Mouse (Mus musculus): ENCODE data around the gene Clmp.

Gene Clmp

DNA sequence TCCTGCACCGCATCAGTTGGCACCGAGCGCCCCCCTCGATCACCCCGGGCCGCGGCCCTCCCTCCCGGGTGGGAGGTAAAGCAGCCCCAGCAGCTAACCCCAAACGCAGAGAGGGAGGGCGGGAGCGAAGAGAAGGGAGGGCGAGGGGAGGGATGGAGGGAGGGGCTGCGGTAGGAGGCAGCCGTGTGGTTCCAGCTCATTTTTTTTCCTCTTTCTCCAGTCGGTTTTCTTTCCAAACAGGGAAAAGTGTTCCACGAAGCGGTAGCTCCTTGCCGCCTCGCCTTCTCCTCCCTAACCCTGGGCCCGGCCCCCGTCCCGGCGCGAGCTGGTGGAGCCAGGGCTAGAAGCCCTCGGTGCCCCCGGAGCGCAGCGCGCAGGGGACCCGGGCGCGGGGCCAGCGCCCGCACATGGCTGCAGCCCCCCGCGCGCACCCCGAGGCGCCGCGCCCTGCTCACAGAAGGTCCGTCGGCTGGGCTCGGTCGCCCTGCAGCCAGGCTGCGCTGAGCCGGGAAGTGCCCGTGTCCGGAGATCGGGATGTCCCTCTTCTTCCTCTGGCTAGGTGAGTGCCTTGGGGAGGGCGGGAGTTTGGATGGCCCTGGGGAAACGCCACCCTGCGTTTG is at the start of gene Clmp:
Gene Clmp (plus strand): TSS at position 162 of the 620 bp plus-strand sequence.
- POLR2A ChIA-PET: interaction anchor here (0.6 to 2.7 kb wide), 33 partner anchors 9 to 446 kb away, joined by 3 to 18 read pairs (median 4); partner anchors contain the start of gene Hspa8 (in 1 of the 4)
- CTCF ChIA-PET: interaction anchor here in 3 of 4 experiments (0.5 to 1.4 kb wide), 7 partner anchors 50 to 500 kb away, joined by 3 to 9 read pairs (median 4); no protein-coding TSS in a partner anchor

DNA sequence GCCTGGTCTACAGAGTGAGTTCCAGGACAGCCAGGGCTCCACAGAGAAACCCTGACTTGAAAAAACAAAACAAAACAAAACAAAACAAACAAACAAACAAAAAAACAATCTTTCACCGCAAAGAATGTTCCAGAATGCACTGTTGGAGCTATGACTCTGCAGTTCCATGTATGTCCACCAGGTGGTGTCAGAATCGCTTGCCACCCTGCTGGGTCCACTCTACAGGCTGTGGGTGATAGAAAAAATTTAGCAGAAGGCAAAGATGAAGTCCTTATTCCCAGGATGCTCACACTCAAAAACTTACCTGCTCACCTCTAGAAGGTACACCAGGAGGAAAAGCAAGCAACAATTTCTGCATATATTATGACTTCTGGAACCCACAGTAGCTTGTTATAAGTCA is 49.7 kb upstream of the Clmp start:
- ChIA-PET CTCF (interaction anchor here (0.5 to 6.1 kb wide), 37 partner anchors 8 to 300 kb away, joined by 3 to 58 read pairs (median 4); partner anchors contain the start of gene Clmp (in 2 of the 4)), POLR2A (interaction anchor here in 3 of 4 experiments (0.7 to 16.8 kb wide), 32 partner anchors 8 to 305 kb away, joined by 3 to 146 read pairs (median 4); partner anchors contain the start of genes Clmp (in 1 of the 3) and Hspa8 (in 1 of the 3))

DNA sequence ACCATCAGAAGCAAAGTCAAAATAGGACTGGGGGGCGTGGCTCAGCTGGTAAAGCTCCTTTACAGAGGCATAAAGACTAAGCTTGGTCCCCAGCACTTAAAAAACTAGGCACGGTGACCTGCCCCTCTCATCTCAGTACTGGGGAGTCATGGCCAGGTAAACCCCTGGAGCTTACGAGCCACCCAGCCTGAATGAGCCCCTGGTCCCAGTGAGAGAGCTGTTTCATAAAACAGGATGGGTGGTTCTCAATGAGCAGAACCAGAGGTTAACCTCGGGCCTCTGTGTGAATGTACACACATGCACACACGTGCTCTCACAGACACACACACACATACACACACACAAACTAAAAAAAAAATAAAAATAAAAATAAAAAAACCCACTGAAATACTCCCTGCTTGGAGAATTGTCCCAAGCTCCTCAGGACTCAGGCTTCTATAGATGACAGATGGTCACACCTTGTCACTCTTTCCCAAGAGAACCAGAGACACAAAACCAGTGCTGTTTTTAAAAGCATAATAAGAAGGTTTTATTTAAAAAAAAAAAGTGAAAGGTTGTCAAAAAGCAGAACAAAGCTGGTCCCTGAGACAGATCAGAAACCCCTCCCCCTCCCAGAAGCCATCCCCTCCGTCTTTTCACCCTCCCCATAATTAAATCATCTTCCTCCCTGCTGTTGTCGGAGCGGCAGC is 47.9 kb upstream of the Clmp start:
- CTCF ChIA-PET: interaction anchor here (0.5 to 6.1 kb wide), 11 partner anchors 10 to 146 kb away, joined by 3 to 58 read pairs (median 8); no protein-coding TSS in a partner anchor

DNA sequence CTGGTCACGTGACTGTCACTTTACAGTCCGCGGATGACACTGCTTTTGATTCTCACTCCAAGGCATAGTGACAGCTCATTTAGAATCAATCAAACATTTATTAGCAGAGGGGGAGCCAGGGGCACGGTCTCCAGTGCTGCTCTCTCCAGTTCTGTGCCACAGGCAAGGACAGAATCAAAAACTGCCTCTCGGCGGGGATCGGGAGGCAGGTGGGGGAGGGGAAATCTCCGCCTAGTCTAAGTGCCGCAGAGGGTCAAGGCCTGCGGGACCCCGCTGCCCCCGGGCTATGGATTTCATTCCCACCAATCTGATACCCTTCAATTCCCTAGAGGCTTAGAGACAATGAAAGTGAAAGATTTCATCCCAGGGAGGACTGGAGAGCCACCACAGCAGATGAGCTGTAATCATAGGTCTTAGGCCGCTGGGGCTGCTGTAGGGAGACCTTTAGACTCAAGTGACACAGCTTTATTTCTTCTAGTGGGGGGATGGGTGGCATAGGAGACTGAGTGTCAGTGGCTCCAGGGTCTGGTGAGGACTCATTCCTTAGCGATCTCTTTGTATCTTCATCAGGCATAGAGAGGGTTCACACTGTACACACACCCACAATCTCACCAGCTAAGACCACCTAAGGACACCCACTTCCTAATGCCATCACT is 47.2 kb upstream of the Clmp start:
- CTCF ChIA-PET: interaction anchor here (0.5 to 6.1 kb wide), 9 partner anchors 10 to 146 kb away, joined by 3 to 58 read pairs (median 8); no protein-coding TSS in a partner anchor
- POLR2A ChIA-PET: interaction anchor here in 3 of 4 experiments (0.6 to 16.8 kb wide), 37 partner anchors 9 to 630 kb away, joined by 3 to 146 read pairs (median 4); partner anchors contain the start of genes Clmp (in 2 of the 3) and Hspa8 (in 2 of the 3)

More for the DNA sequence above, 47.9 kb upstream of the Clmp start:
- POLR2A ChIA-PET: interaction anchor here in 3 of 4 experiments (0.6 to 16.8 kb wide), 38 partner anchors 8 to 631 kb away, joined by 3 to 146 read pairs (median 4); partner anchors contain the start of genes Clmp (in 2 of the 3) and Hspa8 (in 2 of the 3)

DNA sequence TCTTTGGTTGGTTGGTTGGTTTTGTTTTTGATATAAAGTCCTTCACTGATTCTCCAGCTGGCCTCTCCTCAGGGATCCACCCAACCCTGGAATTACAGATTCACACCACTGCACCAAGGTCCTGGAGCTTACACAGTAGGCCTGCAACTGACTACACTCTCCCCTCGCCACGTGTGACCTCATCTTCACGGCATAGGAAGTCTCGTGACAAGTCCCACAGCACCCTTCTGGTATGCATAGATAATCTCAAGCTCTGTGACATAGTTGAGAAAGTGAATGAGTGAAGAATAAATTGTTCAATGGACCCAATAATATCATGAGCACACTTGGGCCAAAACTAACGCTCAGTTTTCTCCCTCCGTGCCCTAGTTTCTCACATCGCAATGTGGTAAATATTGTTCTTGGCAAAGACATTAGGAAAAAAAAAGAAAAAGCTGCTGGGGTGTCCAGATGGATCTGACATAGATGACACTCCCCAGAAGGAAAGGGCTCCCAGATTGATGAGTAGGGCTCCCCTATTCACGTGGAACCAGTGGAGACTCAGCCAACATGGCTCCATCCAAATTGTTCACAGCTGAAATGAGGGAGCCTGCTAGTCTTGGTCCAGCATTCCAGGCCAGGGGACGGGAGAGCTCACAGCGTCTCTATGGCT is 46.1 kb upstream of the Clmp start:
- ChIA-PET CTCF (interaction anchor here in 1 of 4 experiments (0.6 to 2.7 kb wide), 3 partner anchors 110 to 196 kb away, joined by 3 to 8 read pairs (median 3); no protein-coding TSS in a partner anchor), POLR2A (interaction anchor here (0.6 to 16.8 kb wide), 11 partner anchors 8 to 161 kb away, joined by 3 to 146 read pairs (median 4); partner anchors contain the start of gene Hspa8 (in 1 of the 4))

DNA sequence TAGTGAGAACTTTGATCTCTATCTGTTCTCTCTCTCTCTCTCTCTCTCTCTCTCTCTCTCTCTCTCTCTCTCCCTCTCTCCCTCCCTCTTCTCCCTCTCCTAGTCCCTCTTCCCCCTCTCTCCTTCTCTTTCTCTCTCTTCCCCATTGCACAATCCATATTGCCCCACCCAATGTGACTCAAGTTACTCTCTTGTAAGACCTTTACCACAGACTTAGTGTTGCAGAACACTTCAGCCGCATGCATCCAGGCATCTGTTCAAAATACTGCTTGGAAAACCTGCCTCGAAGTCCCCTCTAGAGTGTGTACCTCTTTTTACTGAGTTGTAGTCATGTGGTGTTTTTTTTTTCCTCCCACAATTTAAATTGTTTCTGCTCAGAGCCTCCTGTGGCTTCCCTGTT is 44.4 kb upstream of the Clmp start:
- CTCF ChIA-PET: interaction anchor here in 1 of 4 experiments (1.9 kb wide), 1 partner anchor 25 kb away, joined by 5 read pairs; no protein-coding TSS in a partner anchor
- POLR2A ChIA-PET: interaction anchor here in 1 of 4 experiments (1.2 to 1.7 kb wide), 4 partner anchors 9 to 159 kb away, joined by 3 to 5 read pairs (median 4); partner anchors contain the start of gene Hspa8

DNA sequence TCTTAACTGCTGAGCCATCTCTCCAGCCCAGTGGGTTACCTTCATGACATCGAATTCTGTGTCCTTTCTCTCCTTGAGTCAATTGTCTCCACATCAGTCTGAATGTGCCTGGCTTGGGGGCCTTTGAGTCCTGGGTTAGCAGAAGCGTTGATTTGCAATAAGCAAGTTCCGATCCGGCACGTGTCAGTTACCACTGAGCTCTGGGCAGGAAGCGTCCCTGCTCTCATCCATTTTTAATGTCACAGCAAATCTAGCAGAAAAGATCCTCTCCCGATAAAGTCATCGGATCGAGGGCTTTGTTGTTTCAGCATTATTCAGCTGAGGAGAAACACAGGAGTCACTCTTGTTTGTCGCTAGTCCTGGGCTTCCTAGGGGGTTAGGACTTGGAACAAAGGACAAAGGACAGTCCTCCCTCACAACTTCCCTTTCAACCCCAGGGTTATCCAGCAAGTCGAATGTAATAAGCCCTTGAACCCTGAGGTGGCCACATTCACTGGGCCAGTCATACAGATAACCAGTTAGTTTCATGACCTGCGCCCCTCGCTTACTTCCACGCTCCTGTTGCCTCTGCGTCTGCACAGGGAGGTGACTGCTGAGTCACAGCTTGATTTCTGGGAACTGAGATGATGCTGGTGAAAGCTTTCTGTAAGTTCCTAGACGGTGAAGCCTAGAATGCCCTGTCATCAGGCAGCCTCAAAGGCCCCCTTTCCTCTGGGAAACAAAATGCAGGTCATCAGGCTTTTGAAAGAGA is 43.1 kb upstream of the Clmp start:
- POLR2A ChIA-PET: interaction anchor here in 3 of 4 experiments (0.6 to 3.1 kb wide), 17 partner anchors 9 to 164 kb away, joined by 3 to 16 read pairs (median 3); no protein-coding TSS in a partner anchor

DNA sequence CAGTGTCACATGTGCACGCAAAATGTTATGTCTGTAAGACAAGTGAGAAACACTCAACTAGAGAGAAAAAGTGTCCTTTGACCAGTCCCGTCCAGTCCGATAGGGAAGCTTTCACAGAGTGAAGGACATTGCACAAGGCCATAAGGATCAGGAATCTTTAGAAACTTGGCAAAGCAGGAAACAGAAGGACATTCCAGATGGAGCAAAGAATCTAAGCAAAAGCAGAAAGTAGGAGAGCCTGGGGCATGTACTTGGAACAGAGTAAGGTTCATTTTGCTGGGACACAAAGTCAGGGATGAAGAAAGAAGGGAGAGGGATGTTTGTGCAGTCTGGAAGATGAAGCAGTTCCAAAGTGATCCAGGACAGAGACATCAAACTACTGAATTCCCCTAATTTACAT is 36.3 kb upstream of the Clmp start:
- POLR2A ChIA-PET: interaction anchor here in 1 of 4 experiments (1.5 kb wide), 1 partner anchor 12 kb away, joined by 3 read pairs; no protein-coding TSS in a partner anchor
- CTCF ChIA-PET: interaction anchor here in 2 of 4 experiments (1.4 to 1.8 kb wide), 2 partner anchors 9 to 14 kb away, joined by 3 to 9 read pairs; no protein-coding TSS in a partner anchor

More for the DNA sequence above, 43.1 kb upstream of the Clmp start:
- CTCF ChIA-PET: interaction anchor here in 3 of 4 experiments (0.9 to 1.9 kb wide), 5 partner anchors 15 to 309 kb away, joined by 3 to 6 read pairs (median 4); no protein-coding TSS in a partner anchor

DNA sequence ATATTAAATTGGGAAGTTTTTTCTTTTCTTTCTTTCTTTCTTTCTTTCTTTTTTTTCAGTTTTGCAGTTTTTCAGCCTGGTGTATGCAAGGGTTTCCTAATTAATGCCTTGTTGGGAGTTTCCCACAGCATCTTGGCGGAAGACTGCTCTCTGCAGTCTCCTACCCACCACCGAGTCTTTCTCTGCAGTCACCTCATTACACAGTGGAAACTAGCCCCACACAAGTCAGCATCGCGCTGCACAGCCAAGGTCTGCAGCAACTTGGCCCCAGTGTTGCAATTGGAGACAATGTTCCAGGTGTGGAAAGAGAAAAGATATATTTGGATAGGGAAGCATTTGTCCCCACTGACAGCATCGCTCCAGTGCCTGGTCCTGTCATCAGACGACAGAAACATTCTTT is 35.8 kb upstream of the Clmp start:
- ChIA-PET POLR2A (no interaction called here), CTCF (interaction anchor here in 1 of 4 experiments (1.4 to 2.5 kb wide), 2 partner anchors 9 to 22 kb away, joined by 3 to 7 read pairs; no protein-coding TSS in a partner anchor)

DNA sequence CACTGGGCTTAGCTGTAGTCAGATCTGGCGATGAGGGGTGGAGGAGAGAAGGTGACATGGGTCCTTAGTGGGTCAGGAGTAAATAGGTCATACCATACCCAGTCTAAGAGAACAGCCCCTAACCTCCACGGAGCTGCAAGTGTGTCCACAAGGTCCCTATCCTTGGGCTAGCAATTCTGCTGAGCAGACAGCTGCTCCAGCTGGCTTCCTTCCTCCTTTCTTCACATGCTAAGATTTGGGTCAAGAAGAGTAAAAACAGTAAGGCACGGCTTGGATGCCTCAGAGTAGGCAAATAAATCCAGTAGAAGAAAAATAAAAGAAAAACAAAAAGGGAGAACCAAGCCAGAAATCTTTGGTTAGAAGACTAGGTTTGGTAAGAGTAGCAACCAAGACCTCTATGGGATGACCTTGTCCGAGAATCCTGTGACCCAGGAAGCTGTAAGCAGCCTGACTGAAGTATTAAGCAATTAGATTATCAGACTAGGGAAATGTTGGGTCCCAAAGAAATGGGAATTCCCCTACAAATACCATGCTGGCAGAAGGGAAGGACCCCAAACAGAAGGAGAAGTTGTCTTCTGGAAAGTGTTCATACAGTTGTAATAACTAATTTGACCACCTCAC is 34.4 kb upstream of the Clmp start:
- ChIA-PET POLR2A (interaction anchor here in 3 of 4 experiments (0.6 to 2.6 kb wide), 6 partner anchors 9 to 154 kb away, joined by 3 to 11 read pairs (median 4); no protein-coding TSS in a partner anchor), CTCF (interaction anchor here in 1 of 4 experiments (2.5 kb wide), 1 partner anchor 23 kb away, joined by 7 read pairs; no protein-coding TSS in a partner anchor)

DNA sequence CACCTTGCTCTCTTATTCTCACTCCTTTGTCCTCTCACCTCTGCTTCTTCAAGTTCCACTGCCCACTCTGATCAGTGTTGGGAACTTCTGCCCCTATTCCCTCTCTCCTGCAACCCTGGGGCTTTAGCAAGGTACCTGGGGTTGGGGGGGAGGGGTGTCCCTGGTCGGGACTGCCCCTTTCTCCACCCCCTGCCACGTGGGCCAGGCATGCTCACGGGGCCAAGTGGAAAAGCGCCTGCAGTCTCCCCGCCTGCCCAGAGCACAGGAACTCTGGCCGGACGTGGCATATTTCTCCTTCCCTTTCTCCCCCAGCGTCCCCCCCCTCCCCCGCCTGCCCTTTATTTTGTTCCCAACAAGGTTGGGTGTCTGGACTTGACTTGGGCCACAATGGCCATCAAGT is 33.0 kb upstream of the Clmp start:
- ChIA-PET CTCF (interaction anchor here in 1 of 4 experiments (1.0 kb wide), 1 partner anchor 17 kb away, joined by 3 read pairs; no protein-coding TSS in a partner anchor), POLR2A (interaction anchor here in 2 of 4 experiments (0.6 to 3.3 kb wide), 12 partner anchors 8 to 262 kb away, joined by 3 to 15 read pairs (median 5); no protein-coding TSS in a partner anchor)

DNA sequence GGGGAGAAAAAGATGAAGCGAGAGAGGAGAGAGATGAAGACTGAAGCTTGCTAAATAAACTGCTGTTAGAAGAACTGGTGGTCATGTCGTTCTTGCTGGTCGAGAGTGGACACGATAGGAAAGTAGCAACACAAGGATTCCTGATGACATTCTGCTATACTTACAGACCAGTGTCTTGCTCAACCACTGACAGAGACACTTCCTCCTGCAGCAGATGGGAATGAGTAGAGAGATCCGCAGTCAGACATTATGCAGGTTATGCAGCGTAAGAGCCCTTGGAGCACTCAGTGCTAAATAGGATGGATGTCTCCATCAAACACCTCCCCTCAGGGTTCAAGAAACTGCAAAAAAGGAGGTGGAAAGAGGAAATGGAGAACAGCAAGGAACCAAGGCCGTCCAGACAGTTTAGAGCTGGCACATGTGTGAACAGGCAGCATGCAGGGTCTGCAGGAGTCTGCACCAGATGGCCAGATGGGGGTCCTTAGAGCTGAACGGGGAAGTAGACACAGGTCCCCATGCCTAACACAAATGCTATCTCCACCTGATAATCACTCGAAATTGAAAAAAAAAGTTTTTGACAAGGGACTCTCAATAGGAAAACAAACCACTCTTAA is 19.5 kb upstream of the Clmp start:
- ChIA-PET POLR2A (interaction anchor here in 2 of 4 experiments (0.8 to 2.8 kb wide), 23 partner anchors 9 to 141 kb away, joined by 3 to 15 read pairs (median 4); partner anchors contain the start of genes Clmp (in 1 of the 2) and Hspa8 (in 1 of the 2)), CTCF (no interaction called here)

DNA sequence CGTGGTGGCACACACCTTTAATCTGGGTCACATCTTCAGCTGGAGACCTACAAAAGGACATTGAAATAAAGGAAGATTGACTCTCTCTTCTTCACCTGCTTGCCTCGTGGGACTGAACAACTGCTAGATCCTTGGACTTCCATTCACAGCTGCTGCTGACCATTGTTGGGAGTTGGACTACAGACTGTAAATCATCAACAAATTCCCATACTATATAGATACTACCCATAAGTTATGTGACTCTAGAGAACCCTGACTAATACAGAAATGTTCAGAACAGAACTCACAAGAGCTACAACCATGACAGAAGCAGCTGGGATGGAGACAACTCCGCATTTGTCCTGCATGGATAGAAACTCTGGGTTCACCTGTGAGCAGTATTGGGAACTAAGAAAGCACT is 15.4 kb upstream of the Clmp start, which contains the start of gene Gm21915:
Gene Gm21915 (plus strand): TSS at position 301 of the 400 bp plus-strand sequence.
- ChIA-PET POLR2A (interaction anchor here in 2 of 4 experiments (0.9 to 2.3 kb wide), 6 partner anchors 9 to 131 kb away, joined by 3 to 12 read pairs (median 4); partner anchors contain the start of gene Hspa8 (in 1 of the 2)), CTCF (no interaction called here)

DNA sequence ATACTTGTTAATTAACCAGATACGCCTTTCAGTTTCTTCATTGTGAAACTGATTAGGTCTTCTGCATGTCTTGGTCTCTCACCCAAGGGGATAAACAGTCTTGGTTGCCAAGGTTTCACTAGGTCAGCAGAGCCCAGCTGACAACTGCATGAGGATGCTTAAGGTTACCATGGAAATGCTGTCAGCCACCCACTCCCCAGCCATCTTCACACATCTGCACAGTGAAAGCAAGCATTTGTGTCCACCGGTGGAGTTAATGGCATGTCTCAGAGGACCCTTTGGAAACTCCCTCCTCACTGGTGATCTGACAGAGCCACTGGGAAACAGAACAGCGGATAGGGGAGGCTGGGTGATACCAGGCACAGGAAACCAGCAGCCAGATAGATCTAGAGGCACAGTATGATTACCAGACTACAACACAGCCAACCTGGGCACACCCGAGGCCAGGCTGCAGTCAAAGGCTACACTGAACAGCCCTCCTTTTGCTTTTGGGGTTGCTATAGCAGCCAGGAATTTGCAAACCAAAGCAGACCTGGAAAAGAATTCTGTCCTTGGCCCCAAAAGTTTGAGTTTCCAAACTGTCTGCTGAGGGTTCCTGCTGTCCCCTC is 14.3 kb upstream of the Clmp start:
- ChIA-PET POLR2A (interaction anchor here in 2 of 4 experiments (0.6 to 1.5 kb wide), 3 partner anchors 23 to 100 kb away, joined by 3 to 4 read pairs (median 3); no protein-coding TSS in a partner anchor), CTCF (interaction anchor here in 1 of 4 experiments (0.6 kb wide), 1 partner anchor 31 kb away, joined by 7 read pairs; no protein-coding TSS in a partner anchor)
